Mouse (Mus musculus) spleen, adult 18-20 months (tissue): Measurements from ENCODE around the gene Gm26602.

Experiments used
- DNase-seq, 2 experiments: peaks; one replicate each; pipeline ENCODE4 v3.0.0; 2022; ENCODE audit warnings: mixed read lengths in 2 of 2

The Gm26602 gene

GRCm38 (mm10) chr10:79918231-79919078, 7.8 kb downstream of the Gm26602 start:
- DNase-seq = no peak

GRCm38 (mm10) chr10:79919251-79919849, 8.7 kb downstream of the Gm26602 start:
- DNase-seq = no peak

DNA sequence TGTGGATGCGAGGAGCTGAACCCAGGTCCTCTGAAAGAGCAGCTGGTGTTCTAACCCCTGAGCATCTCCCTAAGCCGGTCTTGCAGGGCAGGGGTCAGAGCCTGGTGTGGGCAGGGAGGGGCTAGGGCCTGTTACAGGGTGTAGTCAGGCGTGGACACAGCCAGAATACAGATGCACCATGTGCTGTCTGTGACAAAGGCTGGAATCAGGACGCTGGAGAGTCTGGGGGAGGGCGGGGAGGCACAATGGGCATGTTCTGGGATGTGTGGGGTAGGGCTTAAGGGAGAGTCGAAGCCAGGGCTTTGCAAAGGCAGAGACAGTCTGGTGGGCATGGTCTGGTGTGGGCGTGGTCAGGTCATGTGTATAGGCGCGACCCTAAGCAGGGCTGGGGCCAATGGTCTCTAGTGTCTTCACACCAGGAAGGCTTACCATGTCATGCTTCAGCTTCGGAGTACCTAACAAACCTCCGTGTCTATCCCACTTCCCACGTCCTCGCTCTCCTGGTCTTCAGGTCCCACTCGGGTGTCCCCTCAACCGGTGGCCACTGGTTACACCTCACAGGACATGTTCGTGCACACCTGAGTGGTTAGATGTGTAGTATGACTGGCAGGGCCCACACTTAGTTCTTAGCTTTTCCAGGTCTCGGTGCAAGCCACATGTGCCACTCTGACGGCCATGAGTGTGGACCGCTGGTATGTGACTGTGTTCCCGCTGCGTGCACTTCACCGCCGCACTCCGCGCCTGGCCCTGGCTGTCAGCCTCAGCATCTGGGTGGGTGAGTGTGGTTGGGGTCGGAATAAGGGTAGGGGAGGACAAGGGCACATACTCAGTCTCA, 9.6 kb downstream of the Gm26602 start:
- DNase-seq = no peak

GRCm38 (mm10) chr10:79920958-79921535, 10.4 kb downstream of the Gm26602 start, which contains the start of gene R3hdm4:
Gene R3hdm4, minus strand, starts transcription at chr10:79921208.
- DNase-seq = no peak

- DNase-seq = no peak
These were observed 10.9 kb downstream of the Gm26602 start for GRCm38 (mm10) chr10:79921572-79921971.

GRCm38 (mm10) chr10:79924998-79925784, 14.5 kb downstream of the Gm26602 start:
- peak; percentile 85 to 97 for DNase-seq

DNA sequence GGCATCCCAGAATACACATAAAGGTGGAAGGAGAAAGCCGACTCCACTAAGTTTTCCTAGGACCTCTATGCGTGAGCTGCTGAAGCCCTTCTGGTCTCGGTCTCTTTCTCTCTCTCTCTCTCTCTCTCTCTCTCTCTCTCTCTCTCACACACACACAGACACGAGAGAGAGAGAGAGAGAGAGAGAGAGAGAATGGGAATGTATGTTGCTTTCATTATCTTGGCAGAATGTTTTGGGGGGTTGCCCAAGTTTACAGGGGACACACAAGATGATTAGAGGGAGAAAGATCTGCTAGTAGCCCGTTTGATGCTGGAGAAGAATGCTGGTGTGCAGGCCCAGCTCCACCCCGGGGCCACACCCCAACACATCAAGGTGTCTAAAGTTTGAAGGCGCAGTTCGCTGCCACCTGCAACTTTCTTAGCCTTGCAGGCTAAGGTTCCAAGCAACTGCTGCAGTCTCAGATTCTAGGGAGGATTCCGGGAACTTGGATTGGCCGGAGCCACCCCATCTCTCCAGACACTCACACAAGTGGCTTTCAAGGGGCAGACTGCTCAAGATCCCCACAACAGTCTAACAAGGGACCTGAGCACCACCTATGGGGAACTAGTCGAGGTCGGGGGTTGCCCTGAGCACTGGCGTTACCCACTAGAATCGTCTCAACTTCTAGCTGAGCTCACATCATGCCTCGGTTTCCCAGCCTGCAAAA, 15.3 kb downstream of the Gm26602 start:
- DNase-seq = peak in 1 of 2 experiments; percentile 44

DNA sequence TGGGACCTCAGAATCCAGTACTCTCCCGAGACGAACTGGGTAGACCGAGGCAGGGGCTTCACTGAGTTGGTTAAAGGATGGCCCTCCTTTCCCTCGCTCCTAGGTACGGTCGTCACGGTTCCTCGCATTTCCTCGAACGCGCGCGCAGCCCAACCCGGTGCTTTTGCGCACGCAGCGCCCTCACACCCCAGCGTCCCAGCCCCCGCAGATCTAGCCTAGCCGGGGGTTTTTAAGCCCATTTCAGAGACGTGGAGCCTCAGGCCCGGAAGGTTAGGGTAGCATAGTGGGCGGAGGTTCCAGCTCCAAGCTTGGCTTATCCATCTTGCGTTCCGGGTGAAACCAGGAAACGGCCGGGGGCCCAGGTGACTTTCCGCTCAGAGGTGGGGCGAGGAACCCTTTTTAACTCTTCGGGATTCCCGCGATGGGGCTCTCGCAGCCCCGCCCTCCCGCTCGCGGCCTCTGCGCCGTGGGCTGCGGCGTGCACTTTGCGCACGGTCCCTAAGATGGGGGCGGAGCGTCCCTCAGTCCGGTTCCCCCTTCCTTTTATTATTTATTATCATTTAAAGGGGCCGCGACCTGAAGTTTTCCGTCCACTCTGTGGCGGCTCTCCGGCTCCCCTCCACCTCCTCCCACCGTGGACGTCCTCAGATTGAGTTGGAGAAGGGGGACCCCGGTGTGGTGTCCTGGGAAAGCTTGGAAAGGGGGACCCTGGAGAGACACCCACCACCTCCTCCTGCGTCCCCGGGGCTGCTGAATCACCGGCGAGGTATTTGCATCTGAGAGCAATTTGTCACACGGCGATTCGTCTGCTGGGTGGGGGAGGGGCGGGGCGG, 16.1 kb downstream of the Gm26602 start, which contains the start of gene Arid3a:
TSS of gene Arid3a (plus strand) at position 553 of the 833 bp plus-strand sequence.
- peak; percentile 81 to 90 for DNase-seq

DNA sequence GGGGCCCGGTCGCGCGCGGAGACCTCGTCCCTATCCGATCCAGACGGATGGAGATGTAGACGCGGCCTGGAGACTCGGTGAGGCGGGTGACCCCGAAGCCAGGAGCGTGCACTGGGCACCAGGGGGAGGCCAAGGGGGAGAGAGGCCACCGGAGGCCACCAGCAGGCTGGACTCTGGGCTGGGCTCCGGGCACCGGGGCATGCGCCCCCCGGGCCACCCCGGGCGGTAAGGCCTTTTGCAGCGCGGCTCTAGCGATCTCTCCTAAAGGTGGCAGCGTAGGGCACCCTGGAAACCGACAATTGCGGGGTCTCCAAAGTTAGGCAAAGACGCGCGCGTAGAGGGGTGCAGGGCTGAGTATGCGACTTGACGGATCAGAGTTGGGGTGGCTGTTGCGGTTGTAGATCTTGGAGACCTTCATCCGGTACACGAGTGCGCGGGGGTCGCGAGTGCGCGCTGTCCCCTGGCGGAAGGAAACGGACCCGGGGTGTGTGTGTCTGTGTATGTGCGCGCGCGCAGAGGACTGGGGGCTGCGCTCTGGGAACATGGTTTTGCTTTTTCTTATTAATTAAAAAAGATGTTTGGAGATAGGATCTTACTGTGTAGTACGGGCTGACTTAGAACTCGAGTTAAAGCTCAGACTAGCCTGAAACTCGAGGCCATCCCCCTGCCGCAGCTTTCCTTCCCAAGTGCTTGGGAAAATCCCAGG, 16.8 kb downstream of the Gm26602 start:
- DNase-seq = peak; percentile 54 to 67

GRCm38 (mm10) chr10:79928030-79928694, 17.5 kb downstream of the Gm26602 start:
- peak in 1 of 2 experiments; percentile 42 for DNase-seq

- DNase-seq = no peak
These were observed 18.4 kb downstream of the Gm26602 start for GRCm38 (mm10) chr10:79928907-79929701.

- no peak for DNase-seq
These were observed 19.5 kb downstream of the Gm26602 start for GRCm38 (mm10) chr10:79929967-79930825.

DNA sequence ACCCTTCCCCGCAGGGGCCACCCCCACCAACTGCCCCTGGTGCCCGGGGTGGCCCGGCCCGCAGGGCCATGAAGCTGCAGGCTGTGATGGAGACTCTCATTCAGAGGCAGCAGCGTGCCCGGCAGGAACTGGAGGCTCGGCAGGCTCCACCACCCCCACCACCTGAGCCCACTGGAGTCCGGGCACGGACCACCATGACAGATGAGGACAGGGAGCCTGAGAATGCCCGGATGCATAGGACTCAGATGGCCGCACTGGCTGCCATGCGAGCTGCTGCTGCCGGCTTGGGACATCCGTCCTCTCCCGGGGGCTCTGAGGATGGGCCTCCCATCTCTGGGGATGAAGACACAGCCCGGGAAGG, 20.1 kb downstream of the Gm26602 start:
- DNase-seq = no peak

GRCm38 (mm10) chr10:79931797-79932196, 21.1 kb downstream of the Gm26602 start:
- DNase-seq = no peak

- no peak for DNase-seq
These were observed 22.1 kb downstream of the Gm26602 start for GRCm38 (mm10) chr10:79932736-79933135.

GRCm38 (mm10) chr10:79933145-79933679, 22.6 kb downstream of the Gm26602 start:
- no peak for DNase-seq

DNA sequence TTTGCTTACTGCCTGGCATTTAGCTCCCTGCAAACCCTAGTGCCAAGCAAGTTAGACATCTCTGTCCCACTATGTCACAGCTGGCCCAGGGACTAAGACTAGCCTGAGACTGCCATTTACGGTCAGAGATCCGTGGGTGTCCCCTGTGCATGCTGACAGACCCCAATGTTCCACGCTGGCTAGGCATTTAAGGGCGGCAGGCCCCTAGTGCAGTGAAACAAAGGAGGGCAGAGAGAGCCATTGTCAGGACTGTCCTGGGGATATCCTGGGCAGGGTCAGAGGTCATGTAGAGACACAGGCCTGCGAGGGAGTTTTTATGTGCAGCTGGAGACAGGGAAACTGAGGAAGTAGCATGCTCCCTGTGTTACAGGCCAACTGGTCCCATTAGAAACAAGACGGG, 23.2 kb downstream of the Gm26602 start:
- no peak for DNase-seq
